Mouse (Mus musculus) heart, embryonic 14.5 days (tissue): ENCODE measurements around the gene Disp2. TPM values are rescaled to one million over a fixed set of nuclear protein-coding genes. Genes with fewer than 3 reads are reported as not detected.

Experiments used
- ATAC-seq: fragments of 200-750 bp; cut with Nextera tagmentation; 2 replicates; pipeline ENCODE4 v1.8.0; 2017; ENCODE audit warnings: low read depth, moderate TSS enrichment; ENCODE audit not compliant: insufficient number of reproducible peaks, insufficient read depth, low FRiP score
- H3K27ac ChIP-seq, 2 experiments: fragments of 200-500 bp in 1 of 2; fragments of 300-500 bp in 1 of 2; sonication (generic) in 1 of 2; replicated peaks in 1 of 2; 2 replicates each; pipeline ENCODE4 v1.5.1; 2012 to 2014; ENCODE audit warnings: low read depth in 2 of 2, low read length in 2 of 2, control low read depth in 1 of 2, mild to moderate bottlenecking in 1 of 2, mixed read lengths in 1 of 2; ENCODE audit not compliant: control insufficient read depth in 1 of 2, insufficient read depth in 1 of 2
- H3K27me3 ChIP-seq: fragments of 300-500 bp; sonication (generic); 2 replicates; pipeline ENCODE4 v1.6.1; 2014; ENCODE audit warnings: mild to moderate bottlenecking, low read length, control low read depth; ENCODE audit not compliant: control insufficient read depth, insufficient read depth
- H3K36me3 ChIP-seq: fragments of 300-500 bp; sonication (generic); 2 replicates; pipeline ENCODE4 v1.6.1; 2014; ENCODE audit warnings: mild to moderate bottlenecking, control low read depth, low read length, mixed read lengths; ENCODE audit not compliant: control insufficient read depth, insufficient read depth
- H3K4me1 ChIP-seq, 2 experiments: fragments of 200-500 bp in 1 of 2; fragments of 300-500 bp in 1 of 2; sonication (generic) in 1 of 2; 2 replicates each; pipeline ENCODE4 v1.6.1; 2012 to 2014; ENCODE audit warnings: low read length in 2 of 2, control low read depth in 1 of 2, mixed read lengths in 1 of 2; ENCODE audit not compliant: control insufficient read depth in 2 of 2, insufficient read depth in 2 of 2
- H3K4me2 ChIP-seq: fragments of 300-500 bp; sonication (generic); 2 replicates; pipeline ENCODE4 v1.6.1; 2014; ENCODE audit warnings: mild to moderate bottlenecking, low read length
- H3K4me3 ChIP-seq, 2 experiments: fragments of 200-500 bp in 1 of 2; fragments of 300-500 bp in 1 of 2; sonication (generic) in 1 of 2; 2 replicates each; pipeline ENCODE4 v1.5.1; 2012 to 2014; ENCODE audit warnings: low read length in 2 of 2, mild to moderate bottlenecking in 2 of 2, control low read depth in 1 of 2, low read depth in 1 of 2, moderate library complexity in 1 of 2; ENCODE audit not compliant: control insufficient read depth in 1 of 2, insufficient read depth in 1 of 2
- H3K9ac ChIP-seq: fragments of 300-500 bp; sonication (generic); 2 replicates; pipeline ENCODE4 v1.6.1; 2014; ENCODE audit warnings: mild to moderate bottlenecking, low read length
- H3K9me3 ChIP-seq: fragments of 300-500 bp; sonication (generic); 2 replicates; pipeline ENCODE4 v1.6.1; 2016; ENCODE audit warnings: low read length, control low read depth; ENCODE audit not compliant: control insufficient read depth
- WGBS: fragments of 180-500 bp; shearing (Covaris S2); extraction: QIAGEN DNeasy Blood & Tissue Kit; methylation state at CpG from one replicate; pipeline ENCODE4 v1.1.7; 2014; 5-methylcytosine and 5-hydroxymethylcytosine counted together
- polyA plus RNA-seq: library from polyadenylated mRNA; unstranded; fragments of >200 nt; fragmentation: Nextera tagmentation; extraction: Ambion mirVana; gene quantifications from 2 replicates; pipeline ENCODE4 v1.2.1, GENCODE M21; 2014

The Disp2 gene
- polyA plus RNA-seq, 1 experiment from 2014 or later: 0.27 TPM

DNA sequence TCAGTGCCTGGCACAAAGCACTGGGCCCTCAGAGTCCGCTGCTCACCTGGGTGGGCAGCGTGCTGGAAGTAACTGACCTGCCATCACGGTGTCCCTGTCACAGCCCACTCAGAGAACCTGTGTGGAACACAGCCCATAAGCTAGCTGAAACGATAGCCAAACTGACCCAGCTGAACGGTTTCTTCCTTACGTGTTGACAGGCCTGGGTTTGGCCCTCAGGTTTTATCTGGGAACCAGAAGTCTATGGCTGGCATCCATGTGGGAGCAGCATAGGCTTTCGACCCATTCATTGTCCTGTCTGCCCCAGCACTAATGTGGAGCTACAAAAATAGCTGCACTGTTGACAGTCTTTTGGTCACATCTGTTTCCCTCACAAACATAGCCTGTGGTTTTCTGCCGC is 29.0 kb upstream of the Disp2 start:
- peaks cover 17% of the 10 kb centered on the region for H3K36me3 ChIP-seq
- H3K9ac ChIP-seq: peak overlapping the region; percentile 64
- 19% methylated on average over 8 of the region's 8 CpGs for WGBS
- peaks cover 39 to 66% of the 10 kb centered on the region in 2 experiments for H3K4me1 ChIP-seq
- no peaks in the 10 kb centered on the region for H3K9me3 ChIP-seq
- H3K27me3 ChIP-seq: no peaks in the 10 kb centered on the region
- peak overlapping the region; percentile 88 to 91 for H3K27ac ChIP-seq
- H3K4me3 ChIP-seq: no peak overlapping the region
- H3K4me2 ChIP-seq: peak overlapping the region; percentile 88
- ATAC-seq: peak; percentile 33; the same call in 1 of the 2 replicates

DNA sequence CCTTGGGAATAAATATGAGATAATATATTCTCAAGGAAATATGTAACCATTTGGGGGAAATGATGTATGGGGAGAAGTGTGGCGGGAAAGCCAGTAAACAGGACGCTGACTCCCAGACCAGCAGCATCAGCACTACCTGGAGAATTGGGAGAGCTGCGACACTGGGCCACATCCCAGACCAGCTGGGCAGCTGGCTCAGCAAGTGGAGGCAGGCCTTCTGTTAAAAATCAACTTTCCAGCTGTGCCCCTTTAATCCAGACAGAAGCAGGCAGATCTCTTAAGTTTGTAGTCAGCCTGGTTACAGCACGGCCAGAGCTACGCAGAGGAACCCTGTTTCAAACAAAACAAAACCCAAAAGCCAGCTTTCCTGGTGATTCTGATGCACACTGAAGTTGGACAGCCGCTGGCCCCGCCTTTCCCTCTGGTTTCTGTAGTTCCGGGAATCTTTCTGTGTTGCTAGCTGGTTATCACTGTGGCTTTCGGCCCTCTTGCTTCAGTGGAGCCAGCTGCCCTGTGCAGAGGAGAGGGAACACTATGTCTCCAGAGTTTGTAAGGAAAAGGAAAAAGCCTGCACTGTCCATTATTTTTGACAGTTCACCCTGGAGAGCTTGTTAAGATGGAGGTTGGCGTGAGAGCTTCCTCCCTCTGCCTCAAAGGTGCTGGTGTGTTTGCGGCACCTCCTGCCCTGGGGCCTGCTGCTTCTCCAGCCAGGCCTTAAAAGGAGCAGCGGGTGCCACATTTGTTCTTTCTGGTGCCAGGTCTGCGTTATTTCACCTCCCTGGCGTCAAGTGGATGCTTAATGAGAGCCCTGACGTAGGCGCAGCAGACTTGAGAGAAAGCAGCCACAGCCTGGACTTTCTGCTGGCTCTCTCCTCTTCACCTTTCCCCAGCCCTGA is 27.4 kb upstream of the Disp2 start:
- Histone ChIP-seq H3K9ac (peak overlapping the region; percentile 47), H3K4me1 (peaks cover 39 to 61% of the 10 kb centered on the region in 2 experiments), H3K36me3 (peaks cover 22% of the 10 kb centered on the region), H3K9me3 (no peaks in the 10 kb centered on the region), H3K27me3 (no peaks in the 10 kb centered on the region; the same call in 1 of the 2 replicates), H3K4me2 (peak overlapping the region; percentile 34), H3K27ac (peak overlapping the region; percentile 91 to 93), H3K4me3 (no peak overlapping the region)
- peak; percentile 22; the same call in 1 of the 2 replicates for ATAC-seq
- 33% methylated on average over 16 of the region's 16 CpGs for WGBS

- H3K27me3 ChIP-seq: no peaks in the 10 kb centered on the region; the same call in 1 of the 2 replicates
- H3K9ac ChIP-seq: peak overlapping the region; percentile 47; the same call in 1 of the 2 replicates
- 49% methylated on average over 4 of the region's 4 CpGs for WGBS
- no peak for ATAC-seq
- H3K4me3 ChIP-seq: no peak overlapping the region
- peak overlapping the region; percentile 91 to 93 for H3K27ac ChIP-seq
- peaks cover 26% of the 10 kb centered on the region for H3K36me3 ChIP-seq
- peaks cover 38 to 55% of the 10 kb centered on the region in 2 experiments for H3K4me1 ChIP-seq
- H3K4me2 ChIP-seq: peak overlapping the region; percentile 34; the same call in 1 of the 2 replicates
- no peaks in the 10 kb centered on the region for H3K9me3 ChIP-seq
Observed at GRCm38 (mm10) chr2:118752792-118753108, 26.8 kb upstream of the Disp2 start.

- peaks cover 25% of the 10 kb centered on the region for H3K36me3 ChIP-seq
- ATAC-seq: no peak
- peaks cover 34 to 42% of the 10 kb centered on the region in 2 experiments for H3K4me1 ChIP-seq
- H3K4me3 ChIP-seq: no peak overlapping the region
- no peaks in the 10 kb centered on the region for H3K9me3 ChIP-seq
- H3K27ac ChIP-seq: no peak overlapping the region
- no peaks in the 10 kb centered on the region; the same call in 1 of the 2 replicates for H3K27me3 ChIP-seq
- 85% methylated on average over 5 of the region's 5 CpGs for WGBS
- H3K9ac ChIP-seq: no peak overlapping the region
- H3K4me2 ChIP-seq: no peak overlapping the region
Observed at GRCm38 (mm10) chr2:118754143-118754542, 25.4 kb upstream of the Disp2 start.

DNA sequence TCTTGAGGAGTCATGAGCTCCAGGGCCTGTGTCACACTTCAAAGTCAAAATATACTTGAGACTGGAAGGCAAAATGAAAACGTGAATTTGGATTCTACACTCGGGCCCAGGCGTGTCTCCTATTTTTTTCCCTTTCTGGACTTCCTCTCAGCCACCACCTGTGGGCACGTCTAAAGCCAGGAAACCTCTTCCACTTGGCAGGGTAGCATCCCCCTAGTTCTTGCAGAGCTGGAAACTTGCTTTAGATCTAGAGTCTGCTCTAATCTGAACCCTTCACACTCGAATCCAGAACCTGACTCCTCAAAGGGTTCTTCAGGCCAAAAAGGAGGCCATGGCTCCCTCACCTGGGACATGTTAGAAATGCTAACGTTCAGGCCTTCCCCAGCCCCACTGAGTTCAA is 24.1 kb upstream of the Disp2 start:
- ATAC-seq: no peak
- H3K4me3 ChIP-seq: no peak overlapping the region
- H3K27me3 ChIP-seq: no peaks in the 10 kb centered on the region; the same call in 1 of the 2 replicates
- peaks cover 29 to 35% of the 10 kb centered on the region in 2 experiments for H3K4me1 ChIP-seq
- peaks cover 20% of the 10 kb centered on the region for H3K36me3 ChIP-seq
- WGBS: 79% methylated on average over 6 of the region's 6 CpGs
- H3K27ac ChIP-seq: no peak overlapping the region
- no peaks in the 10 kb centered on the region for H3K9me3 ChIP-seq
- H3K4me2 ChIP-seq: no peak overlapping the region
- H3K9ac ChIP-seq: no peak overlapping the region

DNA sequence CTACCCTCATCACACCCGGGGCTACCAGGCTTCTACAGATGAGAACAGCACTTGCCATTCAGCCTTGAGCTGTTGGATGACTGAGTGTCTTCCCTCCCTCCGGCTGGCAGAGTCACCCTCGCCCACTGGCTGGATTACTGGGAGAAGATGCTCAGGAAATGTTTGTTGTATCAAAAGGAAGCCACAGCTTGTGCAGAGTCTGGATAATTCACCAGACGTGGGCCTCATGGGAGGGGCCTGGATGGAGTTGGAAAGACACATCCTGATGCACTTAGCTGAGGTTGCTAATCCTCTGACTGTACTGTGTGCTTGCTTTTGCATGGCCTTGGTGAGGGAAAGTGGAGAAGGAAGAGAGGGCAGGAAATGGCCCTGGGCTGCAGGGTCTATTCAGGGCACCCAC is 23.4 kb upstream of the Disp2 start:
- no peak for ATAC-seq
- Histone ChIP-seq H3K4me1 (peaks cover 30 to 35% of the 10 kb centered on the region in 2 experiments), H3K4me3 (no peak overlapping the region), H3K27me3 (no peaks in the 10 kb centered on the region; the same call in 1 of the 2 replicates), H3K36me3 (peaks cover 20% of the 10 kb centered on the region), H3K27ac (no peak overlapping the region), H3K9ac (no peak overlapping the region), H3K9me3 (no peaks in the 10 kb centered on the region), H3K4me2 (no peak overlapping the region)
- WGBS: 74% methylated on average over 4 of the region's 4 CpGs

GRCm38 (mm10) chr2:118759828-118760227 is 19.7 kb upstream of the Disp2 start:
- no peaks in the 10 kb centered on the region; the same call in 1 of the 2 replicates for H3K27me3 ChIP-seq
- 8% methylated on average over 8 of the region's 8 CpGs for WGBS
- peaks cover 43 to 44% of the 10 kb centered on the region in 2 experiments for H3K4me1 ChIP-seq

More at GRCm38 (mm10) chr2:118759828-118760227, 19.7 kb upstream of the Disp2 start:
- H3K4me2 ChIP-seq: peak overlapping the region; percentile 8; the same call in 1 of the 2 replicates
- peaks cover 20% of the 10 kb centered on the region for H3K36me3 ChIP-seq
- H3K4me3 ChIP-seq: no peak overlapping the region
- ATAC-seq: 0 out of 2 replicates have a peak, but pooled peaks have one; percentile 11
- no peak overlapping the region for H3K27ac ChIP-seq
- no peaks in the 10 kb centered on the region for H3K9me3 ChIP-seq
- no peak overlapping the region for H3K9ac ChIP-seq
